Mouse (Mus musculus) layer of hippocampus, postnatal 14 days (tissue): Measurements from ENCODE around the gene Cdpf1. TPM values are rescaled to one million over a fixed set of nuclear protein-coding genes. Genes with fewer than 3 reads are reported as not detected.

Experiments
- DNase-seq, 2 experiments: peaks; one replicate each; pipeline ENCODE4 v3.0.0; 2021 to 2022; ENCODE audit warnings: low spot score in 2 of 2, mixed read lengths in 1 of 2
- long read RNA-seq, 2 experiments: library from polyadenylated mRNA; stranded (forward); transcript quantifications; one replicate each; pipeline ENCODE4 v2.0.0; 2021
- total RNA-seq, 2 experiments: library from RNA; stranded (reverse); gene quantifications; 2 replicates each; pipeline ENCODE4 v1.2.3; 2021

The Cdpf1 gene
- 10 to 100 TPM; 24.2 to 24.7 TPM for total RNA-seq
- long read RNA-seq, experiment 1, partial matches to known transcripts, result 2 of 4 reads
- long read RNA-seq, experiment 1, other reads (novel, unspliced or antisense), result 0 of 4 reads
- long read RNA-seq, experiment 2, transcript Cdpf1-201 (5 exons, 997 nt), result major isoform, 5 of 12 reads
- long read RNA-seq, experiment 2, partial matches to known transcripts, result 0 of 12 reads
- long read RNA-seq, experiment 2, other reads (novel, unspliced or antisense), result 0 of 12 reads

- DNase-seq, result peak; percentile 99
Measured at GRCm38 (mm10) chr15:85811535-85812277, at the start of gene Cdpf1. Cdpf1 (minus strand) TSS chr15:85811697.

- peak; percentile 94 to 97 for DNase-seq
Measured at GRCm38 (mm10) chr15:85859490-85860031, 48.1 kb upstream of the Cdpf1 start, which contains the start of gene Gtse1. Gtse1 (plus strand) TSS chr15:85859745.

GRCm38 (mm10) chr15:85858980-85859489 lies 47.5 kb upstream of the Cdpf1 start:
- DNase-seq, result peak in 1 of 2 experiments; percentile 43

- no peak for DNase-seq
Measured at GRCm38 (mm10) chr15:85851656-85852392, 40.3 kb upstream of the Cdpf1 start.

GRCm38 (mm10) chr15:85845071-85845470 lies 33.6 kb upstream of the Cdpf1 start:
- DNase-seq, result no peak

GRCm38 (mm10) chr15:85841796-85842360 lies 30.4 kb upstream of the Cdpf1 start:
- no peak for DNase-seq

GRCm38 (mm10) chr15:85840983-85841382 lies 29.5 kb upstream of the Cdpf1 start:
- DNase-seq, result no peak

- DNase-seq, result no peak
Measured at GRCm38 (mm10) chr15:85836887-85837286, 25.4 kb upstream of the Cdpf1 start.

- no peak for DNase-seq
Measured at GRCm38 (mm10) chr15:85835335-85835734, 23.8 kb upstream of the Cdpf1 start.

GRCm38 (mm10) chr15:85832599-85832998 lies 21.1 kb upstream of the Cdpf1 start:
- no peak for DNase-seq

GRCm38 (mm10) chr15:85831954-85832590 lies 20.6 kb upstream of the Cdpf1 start, which contains the start of gene Ttc38:
Ttc38 (plus strand) TSS chr15:85832306.
- peak; percentile 70 to 84 for DNase-seq

GRCm38 (mm10) chr15:85829470-85829869 lies 18.0 kb upstream of the Cdpf1 start:
- no peak for DNase-seq

- no peak for DNase-seq
Measured at GRCm38 (mm10) chr15:85828071-85828470, 16.6 kb upstream of the Cdpf1 start.

GRCm38 (mm10) chr15:85826676-85827075 lies 15.2 kb upstream of the Cdpf1 start:
- DNase-seq, result no peak

- no peak for DNase-seq
Measured at GRCm38 (mm10) chr15:85822011-85822359, 10.5 kb upstream of the Cdpf1 start.

- DNase-seq, result peak in 1 of 2 experiments; percentile 37
Measured at GRCm38 (mm10) chr15:85821203-85822010, 9.9 kb upstream of the Cdpf1 start, which contains the start of gene Pkdrej. Pkdrej (minus strand) TSS chr15:85821734.

- DNase-seq, result no peak
Measured at GRCm38 (mm10) chr15:85813428-85813827, 1.9 kb upstream of the Cdpf1 start.

GRCm38 (mm10) chr15:85810806-85811521 lies 533 bp downstream of the Cdpf1 start:
- peak; percentile 81 to 86 for DNase-seq

GRCm38 (mm10) chr15:85810462-85810805 lies 1.1 kb downstream of the Cdpf1 start:
- DNase-seq, result no peak
